Mouse (Mus musculus): ENCODE results near the gene Hmgb1. TPM values are rescaled to one million over a fixed set of nuclear protein-coding genes. Genes with fewer than 3 reads are reported as not detected.

The Hmgb1 gene
- polyA plus RNA-seq, 1 experiment from 2014 or later, result 439 TPM

GRCm38 (mm10) chr5:149079018-149079757 lies 105.1 kb downstream of the Hmgb1 start:
- Histone ChIP-seq H3K27me3 (ENCODE audit: insufficient read depth, low read length) (no peaks in the 10 kb centered on the region), H3K4me2 (ENCODE audit: low read depth, low read length) (peak overlapping the region; percentile 13; the same call in 1 of the 2 replicates), H3K36me3 (replicated peaks; ENCODE audit: insufficient read depth, low read length) (no peaks in the 10 kb centered on the region), H3K9ac (replicated peaks) (no peak overlapping the region; the same call in 1 of the 2 replicates), H3K9me3 (ENCODE audit: low read length) (no peaks in the 10 kb centered on the region), H3K4me1 (ENCODE audit: insufficient read depth) (peaks cover 2% of the 10 kb centered on the region), H3K27ac (ENCODE audit: low read depth) (no peak overlapping the region), H3K4me3 (ENCODE audit: low read depth, low read length) (no peak overlapping the region)
- DNase-seq (no peak), ATAC-seq (no peak)
- 31% methylated on average over 18 of the region's 18 CpGs for WGBS (ENCODE audit: insufficient replicate concordance)
- TF ChIP-seq EP300 (IDR thresholded peaks at IDR 0.05; ENCODE audit: low read depth), result no peak
- TF ChIP-seq CTCF (IDR thresholded peaks at IDR 0.05; ENCODE audit: low read depth), result 0 out of 2 replicates have a peak, but pooled peaks have one; percentile 4

GRCm38 (mm10) chr5:149077136-149077535 lies 107.2 kb downstream of the Hmgb1 start:
- TF ChIP-seq CTCF (IDR thresholded peaks at IDR 0.05; ENCODE audit: low read depth), result no peak
- TF ChIP-seq EP300 (IDR thresholded peaks at IDR 0.05; ENCODE audit: low read depth), result no peak
- WGBS (ENCODE audit: insufficient replicate concordance), result 66% methylated on average over 8 of the region's 8 CpGs
- Histone ChIP-seq H3K27ac (ENCODE audit: low read depth) (no peak overlapping the region), H3K27me3 (ENCODE audit: insufficient read depth, low read length) (no peaks in the 10 kb centered on the region), H3K4me1 (ENCODE audit: insufficient read depth) (peaks cover 2% of the 10 kb centered on the region), H3K4me3 (ENCODE audit: low read depth, low read length) (no peak overlapping the region), H3K4me2 (ENCODE audit: low read depth, low read length) (no peak overlapping the region), H3K9ac (replicated peaks) (no peak overlapping the region), H3K9me3 (ENCODE audit: low read length) (no peaks in the 10 kb centered on the region), H3K36me3 (replicated peaks; ENCODE audit: insufficient read depth, low read length) (no peaks in the 10 kb centered on the region)
- DNase-seq, result no peak
- ATAC-seq, result no peak

GRCm38 (mm10) chr5:149071546-149071945 lies 112.7 kb downstream of the Hmgb1 start:
- no peak overlapping the region for H3K4me3 ChIP-seq (ENCODE audit: low read depth, low read length)
- H3K9ac ChIP-seq (replicated peaks), result no peak overlapping the region
- no peak for ATAC-seq
- 89% methylated on average over 5 of the region's 5 CpGs for WGBS (ENCODE audit: insufficient replicate concordance)
- H3K9me3 ChIP-seq (ENCODE audit: low read length), result no peaks in the 10 kb centered on the region
- H3K36me3 ChIP-seq (replicated peaks; ENCODE audit: insufficient read depth, low read length), result no peaks in the 10 kb centered on the region
- peaks cover 8% of the 10 kb centered on the region; the same call in 1 of the 2 replicates for H3K4me1 ChIP-seq (ENCODE audit: insufficient read depth)
- no peak overlapping the region for H3K27ac ChIP-seq (ENCODE audit: low read depth)
- no peak overlapping the region for H3K4me2 ChIP-seq (ENCODE audit: low read depth, low read length)
- DNase-seq, result no peak
- peak; percentile 50 for TF ChIP-seq CTCF (IDR thresholded peaks at IDR 0.05; ENCODE audit: low read depth)
- no peak for TF ChIP-seq EP300 (IDR thresholded peaks at IDR 0.05; ENCODE audit: low read depth)
- H3K27me3 ChIP-seq (ENCODE audit: insufficient read depth, low read length), result no peaks in the 10 kb centered on the region

- Histone ChIP-seq H3K4me1 (ENCODE audit: insufficient read depth) (peaks cover 8% of the 10 kb centered on the region; the same call in 1 of the 2 replicates), H3K27me3 (ENCODE audit: insufficient read depth, low read length) (no peaks in the 10 kb centered on the region), H3K4me2 (ENCODE audit: low read depth, low read length) (peak overlapping the region; percentile 80), H3K27ac (ENCODE audit: low read depth) (no peak overlapping the region), H3K9ac (replicated peaks) (no peak overlapping the region), H3K4me3 (ENCODE audit: low read depth, low read length) (peak overlapping the region; percentile 41; the same call in 1 of the 2 replicates), H3K36me3 (replicated peaks; ENCODE audit: insufficient read depth, low read length) (no peaks in the 10 kb centered on the region), H3K9me3 (ENCODE audit: low read length) (no peaks in the 10 kb centered on the region)
- DNase-seq (no peak), ATAC-seq (no peak)
- TF ChIP-seq EP300 (IDR thresholded peaks at IDR 0.05; ENCODE audit: low read depth) (no peak), CTCF (IDR thresholded peaks at IDR 0.05; ENCODE audit: low read depth) (no peak)
- WGBS (ENCODE audit: insufficient replicate concordance), result 89% methylated on average over 10 of the region's 10 CpGs
These were observed 115.5 kb downstream of the Hmgb1 start for GRCm38 (mm10) chr5:149068745-149069144.

- WGBS (ENCODE audit: insufficient replicate concordance), result 27% methylated on average over 17 of the region's 17 CpGs
- H3K4me2 ChIP-seq (ENCODE audit: low read depth, low read length), result peak overlapping the region; percentile 80
- H3K27ac ChIP-seq (ENCODE audit: low read depth), result no peak overlapping the region
- TF ChIP-seq CTCF (IDR thresholded peaks at IDR 0.05; ENCODE audit: low read depth) (no peak), EP300 (IDR thresholded peaks at IDR 0.05; ENCODE audit: low read depth) (no peak)
- no peaks in the 10 kb centered on the region for H3K36me3 ChIP-seq (replicated peaks; ENCODE audit: insufficient read depth, low read length)
- DNase-seq (no peak), ATAC-seq (peak; percentile 41; the same call in 1 of the 2 replicates)
- H3K4me1 ChIP-seq (ENCODE audit: insufficient read depth), result peaks cover 8% of the 10 kb centered on the region; the same call in 1 of the 2 replicates
- peak overlapping the region; percentile 41 for H3K4me3 ChIP-seq (ENCODE audit: low read depth, low read length)
- no peaks in the 10 kb centered on the region for H3K27me3 ChIP-seq (ENCODE audit: insufficient read depth, low read length)
- H3K9ac ChIP-seq (replicated peaks), result peak overlapping the region; percentile 57
- H3K9me3 ChIP-seq (ENCODE audit: low read length), result no peaks in the 10 kb centered on the region
These were observed 116.0 kb downstream of the Hmgb1 start for GRCm38 (mm10) chr5:149068247-149068740.

- H3K27me3 ChIP-seq (ENCODE audit: insufficient read depth, low read length), result no peaks in the 10 kb centered on the region
- WGBS (ENCODE audit: insufficient replicate concordance), result 53% methylated on average over 8 of the region's 8 CpGs
- no peaks in the 10 kb centered on the region for H3K36me3 ChIP-seq (replicated peaks; ENCODE audit: insufficient read depth, low read length)
- DNase-seq (no peak), ATAC-seq (0 out of 2 replicates have a peak, but pooled peaks have one; percentile 41)
- peaks cover 8% of the 10 kb centered on the region; the same call in 1 of the 2 replicates for H3K4me1 ChIP-seq (ENCODE audit: insufficient read depth)
- H3K9me3 ChIP-seq (ENCODE audit: low read length), result no peaks in the 10 kb centered on the region
- TF ChIP-seq EP300 (IDR thresholded peaks at IDR 0.05; ENCODE audit: low read depth) (no peak), CTCF (IDR thresholded peaks at IDR 0.05; ENCODE audit: low read depth) (no peak)
- H3K4me2 ChIP-seq (ENCODE audit: low read depth, low read length), result peak overlapping the region; percentile 80
- H3K9ac ChIP-seq (replicated peaks), result peak overlapping the region; percentile 57
- H3K27ac ChIP-seq (ENCODE audit: low read depth), result no peak overlapping the region
- peak overlapping the region; percentile 41 for H3K4me3 ChIP-seq (ENCODE audit: low read depth, low read length)
These were observed 116.8 kb downstream of the Hmgb1 start for GRCm38 (mm10) chr5:149067501-149067961.

Measured in liver, postnatal 0 days (tissue).